Mouse (Mus musculus) heart, embryonic 12.5 days (tissue): ENCODE results near the gene Nt5c3b. TPM values are rescaled to one million over a fixed set of nuclear protein-coding genes. Genes with fewer than 3 reads are reported as not detected.
A peak's percentile ranks its signal among the peaks of the same experiment; 100 is the strongest.

ENCODE experiments used
- ATAC-seq: fragments of 200-750 bp; cut with Nextera tagmentation; 2 replicates; pipeline ENCODE4 v1.8.0; 2017; ENCODE audit warnings: moderate TSS enrichment, moderate library complexity; ENCODE audit not compliant: insufficient number of reproducible peaks, low FRiP score
- H3K27ac ChIP-seq: fragments of 300-500 bp; sonication (generic); 2 replicates; pipeline ENCODE4 v1.5.1; 2016; ENCODE audit warnings: mild to moderate bottlenecking, moderate library complexity; ENCODE audit not compliant: poor library complexity, severe bottlenecking
- H3K27me3 ChIP-seq: fragments of 300-500 bp; sonication (generic); replicated peaks from 2 replicates; pipeline ENCODE4 v1.6.1; 2016; ENCODE audit warnings: mild to moderate bottlenecking, moderate library complexity
- H3K36me3 ChIP-seq: fragments of 300-500 bp; sonication (generic); 2 replicates; pipeline ENCODE4 v1.6.1; 2016; ENCODE audit warnings: mild to moderate bottlenecking, moderate library complexity
- H3K4me1 ChIP-seq: fragments of 300-500 bp; sonication (generic); replicated peaks from 2 replicates; pipeline ENCODE4 v1.6.1; 2016; ENCODE audit warnings: mild to moderate bottlenecking
- H3K4me2 ChIP-seq: fragments of 300-500 bp; sonication (generic); 2 replicates; pipeline ENCODE4 v1.6.1; 2016; ENCODE audit warnings: mild to moderate bottlenecking, moderate library complexity
- H3K4me3 ChIP-seq: fragments of 300-500 bp; sonication (generic); 2 replicates; pipeline ENCODE4 v1.5.1; 2016; ENCODE audit warnings: mild to moderate bottlenecking
- H3K9ac ChIP-seq: fragments of 300-500 bp; sonication (generic); 2 replicates; pipeline ENCODE4 v1.6.1; 2016; ENCODE audit warnings: mild to moderate bottlenecking, moderate library complexity
- H3K9me3 ChIP-seq: fragments of 300-500 bp; sonication (generic); replicated peaks from 2 replicates; pipeline ENCODE4 v1.6.1; 2016; ENCODE audit warnings: mild to moderate bottlenecking, moderate library complexity
- WGBS: fragments of 180-500 bp; shearing (Covaris S2); methylation state at CpG from one replicate; pipeline ENCODE4 v1.1.7; 2016; 5-methylcytosine and 5-hydroxymethylcytosine counted together
- polyA plus RNA-seq: library from polyadenylated mRNA; unstranded; fragments of >200 nt; fragmentation: Nextera tagmentation; extraction: Ambion mirVana; gene quantifications from 2 replicates; pipeline ENCODE4 v1.2.1, GENCODE M21; 2016

Nt5c3b gene
- polyA plus RNA-seq, 1 experiment from 2014 or later, result 104 TPM

- ATAC-seq, result peak; percentile 74
- Histone ChIP-seq H3K36me3 (peaks cover 20% of the 10 kb centered on the region), H3K9me3 (no peaks in the 10 kb centered on the region), H3K4me3 (no peak overlapping the region), H3K4me1 (peaks cover 100% of the 10 kb centered on the region), H3K27me3 (no peaks in the 10 kb centered on the region), H3K27ac (peak overlapping the region; percentile 92), H3K9ac (peak overlapping the region; percentile 57), H3K4me2 (peak overlapping the region; percentile 42; the same call in 1 of the 2 replicates)
- WGBS, result 52% methylated on average over 9 of the region's 9 CpGs
Observed at GRCm38 (mm10) chr11:100391081-100391883, 50.3 kb downstream of the Nt5c3b start.

DNA sequence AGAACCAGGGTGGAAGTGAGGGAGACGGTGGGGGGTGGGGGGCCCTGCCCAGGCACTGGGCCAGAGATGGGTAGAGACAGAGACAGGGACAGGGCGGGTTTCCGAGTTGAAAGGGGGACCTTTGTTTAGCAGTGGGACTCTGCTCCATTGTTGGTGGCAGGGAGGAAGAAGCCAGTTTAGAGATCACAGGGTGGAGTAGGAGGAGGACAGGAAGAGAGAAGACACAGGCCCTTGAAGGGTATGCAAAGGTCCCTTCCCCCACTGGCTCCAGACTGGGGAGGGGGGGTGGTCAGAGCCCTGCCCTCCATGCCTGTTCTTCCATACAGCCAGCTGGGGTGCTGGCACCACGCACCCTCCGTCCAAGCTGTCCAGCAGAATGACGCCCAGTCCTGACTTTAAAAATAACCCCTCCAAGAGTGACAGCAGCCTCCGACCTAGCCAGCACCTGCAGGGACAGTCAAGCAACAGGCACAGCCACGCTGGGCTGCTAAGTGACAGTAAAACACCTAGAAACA lies 51.6 kb downstream of the Nt5c3b start:
- H3K4me2 ChIP-seq, result peak overlapping the region; percentile 42
- H3K36me3 ChIP-seq, result peaks cover 33% of the 10 kb centered on the region
- ATAC-seq, result peak; percentile 38; the same call in 1 of the 2 replicates
- 24% methylated on average over 8 of the region's 8 CpGs for WGBS
- no peak overlapping the region for H3K4me3 ChIP-seq
- peak overlapping the region; percentile 92 for H3K27ac ChIP-seq
- no peaks in the 10 kb centered on the region for H3K27me3 ChIP-seq
- peaks cover 89% of the 10 kb centered on the region for H3K4me1 ChIP-seq
- H3K9me3 ChIP-seq, result no peaks in the 10 kb centered on the region
- peak overlapping the region; percentile 57 for H3K9ac ChIP-seq

- ATAC-seq, result no peak
- Histone ChIP-seq H3K4me2 (peak overlapping the region; percentile 51), H3K4me1 (peaks cover 75% of the 10 kb centered on the region), H3K36me3 (peaks cover 47% of the 10 kb centered on the region), H3K4me3 (no peak overlapping the region), H3K9ac (peak overlapping the region; percentile 46), H3K27me3 (no peaks in the 10 kb centered on the region), H3K9me3 (no peaks in the 10 kb centered on the region), H3K27ac (peak overlapping the region; percentile 92)
- WGBS, result 49% methylated on average over 6 of the region's 6 CpGs
Observed at GRCm38 (mm10) chr11:100388588-100388987, 53.0 kb downstream of the Nt5c3b start.

DNA sequence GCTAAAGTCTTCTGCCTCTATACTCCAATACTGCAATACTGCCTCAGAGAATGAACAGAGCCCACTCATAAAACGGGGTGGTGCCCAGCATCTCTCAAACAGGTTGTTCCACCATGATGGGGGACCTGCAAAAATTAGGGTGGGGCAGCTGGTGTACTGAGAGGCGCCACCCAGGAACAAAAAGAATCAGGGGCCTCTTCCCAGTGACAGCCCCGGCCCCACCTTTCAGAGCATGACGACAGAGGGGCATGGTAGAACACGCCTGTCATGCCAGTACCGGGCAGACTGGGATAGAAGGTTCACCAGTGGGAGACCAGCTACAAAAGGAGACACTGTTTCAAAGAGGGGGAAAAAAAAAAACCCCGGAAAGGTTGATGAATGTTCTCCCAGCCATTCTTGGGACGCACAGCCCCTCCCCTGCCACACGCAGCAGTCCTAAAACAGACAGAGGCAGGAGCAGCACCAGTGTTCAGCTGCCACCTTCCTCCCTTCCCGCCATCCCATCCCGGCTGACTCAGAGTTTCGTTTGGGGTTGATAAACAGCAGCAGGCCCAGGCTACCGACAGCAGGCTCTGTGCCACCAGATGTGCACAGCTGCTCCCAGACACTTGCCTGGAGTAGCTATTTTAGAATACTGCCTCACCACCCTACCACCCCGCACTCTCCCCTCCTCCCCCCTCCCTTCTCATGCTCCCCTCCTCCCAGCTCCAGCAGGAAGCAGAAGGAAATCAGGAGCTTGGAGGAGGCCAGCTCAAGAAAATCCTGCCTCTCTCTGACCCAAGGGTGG lies 53.8 kb downstream of the Nt5c3b start:
- Histone ChIP-seq H3K27ac (peak overlapping the region; percentile 92), H3K9me3 (no peaks in the 10 kb centered on the region), H3K36me3 (peaks cover 48% of the 10 kb centered on the region), H3K27me3 (no peaks in the 10 kb centered on the region), H3K9ac (peak overlapping the region; percentile 46), H3K4me1 (peaks cover 67% of the 10 kb centered on the region), H3K4me2 (peak overlapping the region; percentile 51), H3K4me3 (no peak overlapping the region)
- peak; percentile 47 for ATAC-seq
- 26% methylated on average over 14 of the region's 14 CpGs for WGBS

DNA sequence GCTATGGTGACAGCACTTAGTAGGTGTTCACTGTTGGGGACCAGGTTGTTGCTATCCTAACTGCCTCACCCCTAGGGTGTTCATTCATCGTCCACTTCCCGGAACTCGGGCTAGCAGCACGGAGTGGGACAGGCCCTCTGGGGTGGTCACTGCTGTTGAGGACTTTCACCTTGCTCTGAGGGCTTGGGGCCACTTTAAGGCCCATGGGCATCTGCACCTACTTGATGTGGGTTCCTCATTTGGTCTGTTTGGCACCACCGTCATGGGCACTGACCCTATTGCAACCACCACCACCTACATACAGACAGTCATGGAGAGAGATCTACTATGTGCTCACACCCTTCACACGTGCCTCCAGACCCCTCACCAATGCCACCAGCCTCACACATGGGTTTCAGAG lies 54.5 kb downstream of the Nt5c3b start:
- Histone ChIP-seq H3K4me1 (peaks cover 60% of the 10 kb centered on the region), H3K9ac (peak overlapping the region; percentile 1; the same call in 1 of the 2 replicates), H3K27me3 (no peaks in the 10 kb centered on the region), H3K9me3 (no peaks in the 10 kb centered on the region), H3K4me3 (no peak overlapping the region), H3K27ac (peak overlapping the region; percentile 92), H3K36me3 (peaks cover 50% of the 10 kb centered on the region), H3K4me2 (peak overlapping the region; percentile 51; the same call in 1 of the 2 replicates)
- WGBS, result 84% methylated on average over 6 of the region's 6 CpGs
- no peak for ATAC-seq

DNA sequence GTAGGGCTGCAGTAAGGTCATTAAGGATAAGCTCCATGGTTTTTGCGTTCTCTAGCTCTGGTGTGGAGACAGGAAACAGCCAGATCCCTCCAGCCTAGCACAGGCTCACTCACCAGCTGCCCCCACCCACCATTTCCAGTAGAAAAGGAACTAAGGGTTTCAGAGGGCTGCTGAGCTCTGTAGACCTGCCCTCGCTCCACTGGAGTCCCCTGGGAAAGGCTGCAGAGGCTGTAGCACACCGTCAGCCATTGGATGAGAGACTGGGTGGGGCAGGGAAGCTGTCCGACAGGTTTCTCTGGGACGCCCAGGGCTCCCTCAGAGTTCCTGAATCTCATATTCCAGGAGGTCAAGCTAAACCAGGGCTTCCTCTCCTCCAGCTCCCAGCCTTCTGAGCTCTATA lies 55.0 kb downstream of the Nt5c3b start:
- 60% methylated on average over 5 of the region's 5 CpGs for WGBS
- H3K9me3 ChIP-seq, result no peaks in the 10 kb centered on the region
- H3K4me1 ChIP-seq, result peaks cover 55% of the 10 kb centered on the region
- H3K4me2 ChIP-seq, result no peak overlapping the region
- H3K4me3 ChIP-seq, result no peak overlapping the region
- peaks cover 52% of the 10 kb centered on the region for H3K36me3 ChIP-seq
- peak overlapping the region; percentile 11; the same call in 1 of the 2 replicates for H3K9ac ChIP-seq
- no peaks in the 10 kb centered on the region for H3K27me3 ChIP-seq
- no peak overlapping the region for H3K27ac ChIP-seq
- no peak for ATAC-seq

- peaks cover 66% of the 10 kb centered on the region for H3K36me3 ChIP-seq
- no peak overlapping the region for H3K9ac ChIP-seq
- no peak overlapping the region for H3K4me2 ChIP-seq
- no peak for ATAC-seq
- no peaks in the 10 kb centered on the region for H3K9me3 ChIP-seq
- WGBS, result 84% methylated on average over 3 of the region's 3 CpGs
- H3K27me3 ChIP-seq, result no peaks in the 10 kb centered on the region
- no peak overlapping the region for H3K4me3 ChIP-seq
- H3K27ac ChIP-seq, result no peak overlapping the region
- peaks cover 40% of the 10 kb centered on the region for H3K4me1 ChIP-seq
Observed at GRCm38 (mm10) chr11:100385016-100385415, 56.6 kb downstream of the Nt5c3b start.

DNA sequence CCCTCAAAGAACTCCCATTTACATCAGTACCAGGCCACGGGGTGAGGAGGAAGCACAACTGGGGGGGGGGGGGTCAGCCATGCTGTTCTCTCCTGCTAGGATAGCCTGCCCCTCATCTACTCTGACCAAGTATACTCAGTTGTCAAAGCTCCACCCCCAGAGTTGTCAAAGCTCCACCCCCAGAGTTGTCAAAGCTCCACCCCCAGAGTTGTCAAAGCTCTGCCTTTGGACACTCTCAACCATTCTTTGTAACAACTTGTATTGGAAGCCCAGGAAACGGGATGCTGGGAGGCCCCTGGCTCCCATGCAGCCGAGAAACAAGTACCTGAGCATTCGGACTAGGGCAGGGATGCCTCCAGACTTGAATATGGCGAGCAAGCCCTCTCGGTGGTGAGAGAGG lies 58.9 kb downstream of the Nt5c3b start:
- Histone ChIP-seq H3K9me3 (no peaks in the 10 kb centered on the region), H3K4me3 (no peak overlapping the region), H3K4me2 (no peak overlapping the region), H3K4me1 (peaks cover 16% of the 10 kb centered on the region), H3K27me3 (no peaks in the 10 kb centered on the region), H3K36me3 (peaks cover 88% of the 10 kb centered on the region), H3K27ac (no peak overlapping the region), H3K9ac (no peak overlapping the region)
- ATAC-seq, result no peak
- 78% methylated on average over 6 of the region's 6 CpGs for WGBS

- Histone ChIP-seq H3K27me3 (no peaks in the 10 kb centered on the region), H3K4me1 (no peaks in the 10 kb centered on the region), H3K4me3 (no peak overlapping the region), H3K36me3 (peaks cover 95% of the 10 kb centered on the region), H3K9ac (no peak overlapping the region), H3K9me3 (no peaks in the 10 kb centered on the region), H3K27ac (no peak overlapping the region), H3K4me2 (no peak overlapping the region)
- 82% methylated on average over 4 of the region's 4 CpGs for WGBS
- no peak for ATAC-seq
Observed at GRCm38 (mm10) chr11:100379311-100379710, 62.3 kb downstream of the Nt5c3b start.

- no peak for ATAC-seq
- Histone ChIP-seq H3K4me3 (no peak overlapping the region), H3K9ac (no peak overlapping the region), H3K4me1 (no peaks in the 10 kb centered on the region), H3K4me2 (no peak overlapping the region), H3K36me3 (peaks cover 95% of the 10 kb centered on the region), H3K27ac (no peak overlapping the region), H3K9me3 (no peaks in the 10 kb centered on the region), H3K27me3 (no peaks in the 10 kb centered on the region)
- WGBS, result 89% methylated on average over 5 of the region's 5 CpGs
Observed at GRCm38 (mm10) chr11:100378446-100378845, 63.2 kb downstream of the Nt5c3b start.

DNA sequence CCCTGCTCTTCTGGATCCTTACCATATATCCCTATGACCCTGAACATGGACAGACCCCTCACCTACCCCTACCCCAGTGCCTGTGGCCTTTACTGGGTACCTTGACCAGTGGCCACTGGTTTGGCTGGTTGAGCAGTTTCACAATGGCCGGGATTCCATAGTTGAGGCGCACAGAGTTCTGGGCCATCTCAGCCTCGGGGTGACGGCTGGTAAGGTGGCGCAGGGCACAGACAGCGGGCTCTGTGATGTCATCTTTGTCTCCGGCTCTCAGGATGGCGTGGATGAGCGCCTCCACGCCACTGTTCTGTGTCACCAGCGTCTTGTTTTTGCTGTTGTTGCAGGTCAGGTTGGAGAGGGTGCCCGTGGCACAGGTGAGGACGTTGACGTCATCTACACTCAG lies 63.6 kb downstream of the Nt5c3b start:
- ATAC-seq, result no peak
- Histone ChIP-seq H3K9me3 (no peaks in the 10 kb centered on the region), H3K4me1 (no peaks in the 10 kb centered on the region), H3K27me3 (no peaks in the 10 kb centered on the region), H3K4me2 (no peak overlapping the region), H3K9ac (no peak overlapping the region), H3K4me3 (no peak overlapping the region), H3K27ac (no peak overlapping the region), H3K36me3 (peaks cover 95% of the 10 kb centered on the region)
- 92% methylated on average over 14 of the region's 14 CpGs for WGBS
